Mouse (Mus musculus): ENCODE results near the gene Stk11. TPM values are rescaled to one million over a fixed set of nuclear protein-coding genes. Genes with fewer than 3 reads are reported as not detected.
A peak's percentile ranks its signal among the peaks of the same experiment; 100 is the strongest.

The Stk11 gene
- total RNA-seq, 2 experiments from 2014 or later, result 99.8 to 120 TPM

- DNase-seq, result peak; percentile 69
Measured at GRCm38 (mm10) chr10:80144864-80145838, 29.5 kb downstream of the Stk11 start.

GRCm38 (mm10) chr10:80145896-80146295, 30.3 kb downstream of the Stk11 start:
- DNase-seq, result peak; percentile 60

GRCm38 (mm10) chr10:80146568-80147011, 31.0 kb downstream of the Stk11 start:
- peak; percentile 65 for DNase-seq

DNA sequence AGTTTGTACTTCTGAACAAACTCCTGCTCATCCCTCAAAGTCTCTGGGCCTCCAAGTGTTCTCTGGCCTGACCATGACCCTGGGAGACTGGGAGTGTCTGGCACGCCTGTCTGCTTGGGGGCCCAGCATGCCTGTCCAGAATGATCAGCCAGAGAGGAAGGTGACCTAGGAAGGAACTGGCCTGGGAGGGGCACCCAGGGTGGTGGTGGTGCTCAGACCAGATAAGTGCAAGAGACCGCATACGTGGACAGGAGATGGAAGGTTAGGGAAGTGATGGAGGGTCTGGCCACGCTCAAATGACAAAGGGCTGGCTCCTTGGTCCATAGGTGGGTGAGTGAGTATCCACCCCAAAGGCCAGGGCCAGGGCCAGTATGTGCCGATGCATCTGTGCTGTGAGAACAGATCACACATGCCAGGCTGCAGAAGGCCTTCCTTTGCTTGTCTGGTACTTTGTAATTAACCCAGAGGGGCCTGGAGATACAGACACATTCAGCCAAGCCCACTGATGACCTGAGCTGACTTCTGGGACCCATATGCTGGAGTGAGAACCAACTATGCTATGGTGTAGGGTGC, 31.6 kb downstream of the Stk11 start:
- DNase-seq, result no peak

DNA sequence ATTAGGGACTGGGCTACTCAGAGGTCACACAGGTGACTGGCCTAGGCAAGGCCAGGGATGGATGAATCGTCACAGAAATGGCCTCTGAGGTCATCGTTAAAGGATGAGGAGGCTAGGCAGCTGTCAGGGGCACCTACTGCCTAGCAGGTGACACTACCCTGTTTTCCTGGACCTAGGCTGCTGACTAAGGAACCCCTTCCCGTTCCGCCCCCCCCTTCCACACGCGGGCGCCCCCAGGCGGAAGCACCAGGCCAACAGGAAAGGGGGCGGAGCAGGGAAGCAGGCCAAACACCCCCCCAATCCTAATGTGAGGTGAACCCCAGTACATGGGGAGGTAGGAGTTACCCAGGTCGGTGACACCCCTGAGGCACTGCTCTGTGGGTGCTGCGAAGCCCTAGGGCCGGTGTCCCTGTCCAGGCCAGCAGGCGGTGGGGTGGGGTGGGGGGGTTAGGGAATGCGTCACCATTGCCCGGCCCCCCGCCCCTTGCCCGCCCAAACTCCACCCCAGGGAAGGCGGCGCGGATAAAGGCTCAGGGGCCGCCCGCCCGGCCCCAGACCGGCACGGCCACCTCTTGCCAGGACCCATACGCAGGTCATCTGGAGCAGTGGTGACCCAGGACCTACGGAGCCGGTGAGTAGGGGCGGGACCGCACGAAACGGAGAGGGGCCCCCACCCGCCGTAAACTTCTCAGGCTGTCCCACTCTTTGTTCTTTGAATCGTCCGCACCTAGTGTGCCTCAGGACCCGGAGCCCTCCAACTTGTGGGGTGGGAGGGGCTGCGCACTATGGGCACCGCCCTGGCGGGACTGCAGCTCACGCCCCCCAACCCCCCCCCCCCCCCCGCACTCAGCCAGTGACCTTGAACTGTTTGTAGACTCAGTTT, 32.4 kb downstream of the Stk11 start, which contains the start of gene Midn:
Gene Midn, plus strand, starts transcription at position 554 of the 883 bp plus-strand sequence.
- DNase-seq, result peak; percentile 90

DNA sequence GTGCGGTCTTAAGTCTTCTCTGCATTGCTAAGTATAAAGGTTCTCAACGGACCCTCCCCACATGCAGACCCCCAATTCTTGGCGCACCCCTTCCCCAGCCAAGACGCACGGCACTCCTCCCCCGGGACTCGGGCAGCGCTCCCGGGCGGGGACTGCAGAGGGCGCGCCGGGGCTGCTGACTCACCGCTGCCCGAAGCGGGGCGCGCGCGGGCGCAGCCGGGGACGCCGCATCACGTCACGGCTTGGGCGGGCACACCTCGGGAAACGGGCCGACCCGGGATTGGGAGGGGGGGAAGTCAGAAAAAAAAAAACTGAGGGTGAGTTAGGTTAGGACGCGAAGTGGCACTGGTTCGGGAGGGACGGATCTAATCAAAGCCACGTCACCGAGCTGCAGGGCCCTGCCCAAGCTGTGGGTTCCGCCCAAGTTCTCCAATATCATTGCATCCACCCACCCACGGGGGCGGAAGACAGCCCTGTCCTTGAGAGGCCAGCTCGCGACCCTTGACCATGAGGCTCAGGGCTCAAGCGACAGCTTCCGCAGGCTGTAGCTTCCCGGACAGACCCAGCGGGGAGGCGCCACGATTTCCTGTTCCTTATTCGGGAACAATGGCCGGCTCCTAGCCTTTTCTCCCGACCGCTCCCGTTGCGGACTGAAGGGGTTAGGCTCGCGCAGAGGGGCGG, 33.1 kb downstream of the Stk11 start:
- DNase-seq, result peak; percentile 94

- peak; percentile 98 for DNase-seq
Measured at GRCm38 (mm10) chr10:80149291-80150225, 34.0 kb downstream of the Stk11 start.

- DNase-seq, result peak; percentile 53
Measured at GRCm38 (mm10) chr10:80150226-80151210, 34.9 kb downstream of the Stk11 start.

DNA sequence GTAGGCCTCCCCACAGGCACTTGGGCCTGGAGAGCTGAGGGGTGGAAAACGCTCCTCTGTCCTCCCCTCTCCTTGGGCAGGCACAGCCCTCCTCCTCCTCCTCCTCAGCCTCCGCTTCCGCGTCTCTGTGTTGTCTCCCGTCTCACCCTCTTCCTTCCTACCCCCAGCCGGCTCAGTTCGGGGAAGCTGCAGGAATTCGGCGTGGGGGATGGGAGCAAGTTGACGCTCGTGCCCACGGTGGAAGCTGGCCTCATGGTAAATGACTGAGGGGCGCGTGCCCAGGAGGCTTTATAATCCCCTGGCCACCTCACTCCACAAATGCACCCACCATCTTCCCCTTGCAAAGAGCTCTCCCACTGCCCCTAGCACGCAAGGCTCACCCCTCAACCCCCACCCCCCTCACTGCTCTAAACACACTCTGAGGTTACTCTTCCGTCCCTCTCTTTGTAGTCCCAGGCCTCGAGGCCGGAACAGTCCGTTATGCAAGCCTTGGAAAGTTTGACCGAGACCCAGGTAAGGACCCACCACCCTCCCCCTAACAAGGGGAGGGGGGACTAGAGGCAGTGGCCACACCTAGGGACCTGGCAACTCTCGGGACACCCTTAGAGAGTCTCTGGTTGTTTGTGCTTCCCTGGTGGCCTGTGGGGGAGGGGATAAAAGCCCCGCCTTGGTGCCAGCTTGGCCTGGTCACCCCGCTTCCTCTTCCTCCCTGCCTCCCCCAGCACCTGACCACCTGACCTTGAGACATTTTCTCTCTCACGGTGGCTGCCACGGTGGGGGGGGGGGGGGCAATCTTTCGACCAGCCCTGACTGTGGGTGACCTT, 35.8 kb downstream of the Stk11 start:
- peak; percentile 60 for DNase-seq

GRCm38 (mm10) chr10:80152071-80152872, 36.7 kb downstream of the Stk11 start:
- DNase-seq, result peak; percentile 53

GRCm38 (mm10) chr10:80152873-80153260, 37.3 kb downstream of the Stk11 start:
- DNase-seq, result no peak

GRCm38 (mm10) chr10:80153713-80154112, 38.1 kb downstream of the Stk11 start:
- no peak for DNase-seq

DNA sequence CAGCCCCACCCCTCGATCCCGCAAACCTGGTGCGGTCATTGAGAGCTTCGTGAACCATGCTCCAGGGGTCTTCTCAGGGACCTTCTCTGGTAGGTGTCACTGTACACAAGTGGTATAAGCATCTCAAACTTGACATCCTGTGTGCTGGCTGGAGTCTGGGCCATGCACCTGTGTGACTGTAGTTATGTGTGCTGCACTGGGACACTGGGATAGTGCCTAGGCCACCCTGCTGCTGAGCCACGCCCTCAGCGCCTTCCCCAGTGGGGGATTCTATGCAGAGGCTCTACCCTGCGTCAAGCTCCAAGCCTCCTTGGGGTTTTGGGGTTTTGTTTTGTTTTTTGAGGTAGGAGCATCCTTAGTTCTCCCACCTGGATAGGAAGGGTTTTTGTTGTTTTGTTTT, 38.8 kb downstream of the Stk11 start:
- DNase-seq, result no peak

DNA sequence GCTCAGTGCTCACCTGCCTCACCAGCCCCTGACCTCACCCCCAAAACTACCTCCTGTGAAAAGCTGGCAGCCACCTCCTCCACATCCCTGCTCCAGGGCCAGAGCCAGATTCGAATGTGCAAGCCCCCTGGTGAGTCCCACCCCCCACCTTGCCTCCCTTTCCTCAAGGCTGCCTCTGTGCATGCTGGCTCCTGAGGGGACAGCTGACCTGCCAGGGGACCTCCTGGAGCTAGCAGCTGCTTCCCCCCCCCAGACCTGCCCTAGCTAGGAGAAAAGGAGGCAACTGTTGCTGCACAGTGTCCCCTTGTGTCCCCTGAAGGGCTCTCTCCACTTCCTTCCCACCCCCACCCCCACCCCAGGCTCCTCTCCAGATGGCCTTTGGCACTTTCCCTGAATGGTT, 39.7 kb downstream of the Stk11 start:
- no peak for DNase-seq

DNA sequence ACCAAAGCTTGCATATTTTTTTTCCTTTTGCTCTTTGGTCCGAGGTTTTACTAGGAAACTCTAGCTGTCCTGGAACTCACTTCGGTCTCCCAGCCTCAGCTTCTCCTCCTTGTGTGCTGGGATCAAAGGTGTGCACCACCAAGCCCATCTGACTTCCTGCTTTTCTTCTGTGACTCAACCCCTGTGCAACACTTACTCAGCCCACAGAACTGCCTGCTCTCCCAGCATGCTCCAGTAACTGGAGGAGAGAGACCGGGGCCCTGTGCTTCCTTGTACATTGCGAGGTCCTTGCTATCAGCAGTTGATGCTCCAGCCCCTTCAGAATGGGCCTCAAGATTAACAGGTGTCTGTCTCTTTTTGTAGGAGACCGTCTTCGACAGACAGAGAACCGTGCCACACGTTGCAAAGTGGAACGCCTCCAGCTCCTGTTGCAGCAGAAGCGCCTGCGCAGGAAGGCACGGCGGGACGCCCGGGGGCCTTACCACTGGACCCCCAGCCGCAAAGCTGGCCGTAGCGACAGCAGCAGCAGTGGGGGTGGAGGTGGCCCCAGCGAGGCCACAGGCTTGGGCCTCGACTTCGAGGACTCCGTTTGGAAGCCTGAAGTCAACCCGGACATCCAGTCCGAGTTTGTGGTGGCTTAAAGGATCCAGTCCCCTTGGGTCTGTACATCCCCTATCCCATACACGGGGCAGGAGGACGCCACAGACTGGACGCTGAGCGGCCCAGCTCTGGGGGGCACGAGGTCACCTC, 40.6 kb downstream of the Stk11 start:
- DNase-seq, result no peak

GRCm38 (mm10) chr10:80156752-80157053, 41.1 kb downstream of the Stk11 start:
- no peak for DNase-seq
